Mouse (Mus musculus): ENCODE results near the gene Rnf11.

DNA sequence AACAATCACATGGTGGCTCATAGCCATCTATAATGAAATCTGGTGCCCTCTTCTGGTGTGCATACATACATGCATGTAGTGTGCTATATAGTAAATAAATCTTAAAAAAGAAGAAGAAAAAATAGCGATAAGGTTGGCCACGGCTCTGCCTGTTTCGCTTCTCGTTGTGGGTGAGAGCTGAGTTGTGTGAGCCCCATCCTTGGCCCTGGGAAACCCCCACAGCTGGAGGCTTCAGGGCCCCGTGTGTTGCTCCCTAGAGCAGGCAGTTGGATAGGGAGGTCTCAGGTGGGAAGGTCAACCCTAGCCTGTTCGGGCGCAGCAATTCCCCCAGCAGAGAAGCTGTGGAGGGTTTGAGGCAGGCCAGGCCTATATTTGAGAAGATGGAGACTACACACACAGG, 54.3 kb downstream of the Rnf11 start:
- no peak for TF ChIP-seq POLR2A (IDR thresholded peaks at IDR 0.05; ENCODE audit: low read depth, low read length)
- TF ChIP-seq CTCF (IDR thresholded peaks at IDR 0.05; ENCODE audit: extremely low read depth, insufficient read length, insufficient replicate concordance, low read depth, low read length) = no peak

Measured in small intestine, adult 2 months (tissue).